Mouse (Mus musculus): ENCODE results near the gene Usp31.

The Usp31 gene

DNA sequence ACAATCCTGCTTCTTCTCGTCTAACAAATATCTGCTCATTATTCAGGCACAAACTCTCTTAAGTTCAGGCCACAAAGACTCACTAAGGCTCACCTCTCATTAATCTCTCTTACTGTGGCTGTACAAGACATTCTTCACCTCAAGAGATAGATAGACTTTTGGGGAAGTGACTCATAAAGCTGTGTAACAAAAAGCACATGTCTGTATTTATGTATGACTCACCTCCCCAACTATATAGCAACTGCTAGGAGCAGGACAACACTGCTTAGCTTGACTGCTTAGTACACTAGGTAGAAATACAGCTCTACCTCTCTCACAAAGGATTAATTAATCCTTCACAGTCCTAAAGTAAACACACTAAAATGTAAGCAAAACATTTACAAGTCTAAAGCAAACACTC is 46.3 kb downstream of the Usp31 start:
- in situ Hi-C loops (cut with MboI) = no loop called here

DNA sequence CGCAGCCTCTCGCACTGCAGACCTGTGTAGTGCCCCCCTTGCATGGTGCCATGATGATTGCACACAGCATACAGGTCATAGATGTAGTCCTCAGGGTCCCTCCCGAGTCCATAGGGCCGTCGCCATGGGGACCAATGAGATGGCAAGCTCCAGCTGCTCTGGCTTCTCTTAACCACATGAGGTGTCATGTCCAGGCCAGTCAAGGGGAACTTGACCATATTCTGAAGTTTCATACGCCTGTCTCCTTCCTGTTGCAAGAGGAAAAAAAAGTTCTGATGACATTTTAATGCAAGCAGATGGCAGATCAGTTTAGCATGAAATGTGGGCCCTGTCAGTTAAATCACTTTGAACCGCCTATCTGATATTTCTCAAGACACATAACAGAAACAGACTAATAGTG is 48.2 kb downstream of the Usp31 start:
- in situ Hi-C loops (cut with MboI) = no loop called here

DNA sequence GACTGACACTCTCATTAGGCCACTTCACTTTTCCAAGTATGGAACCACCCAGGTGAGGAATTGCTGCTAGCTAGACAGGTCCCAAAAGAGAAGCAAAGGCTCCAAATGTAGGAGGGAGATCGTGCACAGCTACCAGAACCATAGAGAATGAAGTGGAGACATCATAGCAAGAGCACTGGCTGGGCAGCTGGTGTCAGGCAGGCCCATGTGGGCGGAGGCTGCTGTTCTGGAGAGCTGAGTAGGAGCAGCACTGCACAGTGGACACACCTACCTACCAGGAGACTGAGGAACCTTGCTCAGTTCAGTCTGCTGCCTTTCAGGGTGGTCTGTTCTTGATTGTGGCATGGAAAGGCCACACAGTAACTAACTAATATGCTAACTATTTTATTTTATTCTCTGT is 52.4 kb downstream of the Usp31 start:
- in situ Hi-C loops (cut with MboI) = no loop called here

DNA sequence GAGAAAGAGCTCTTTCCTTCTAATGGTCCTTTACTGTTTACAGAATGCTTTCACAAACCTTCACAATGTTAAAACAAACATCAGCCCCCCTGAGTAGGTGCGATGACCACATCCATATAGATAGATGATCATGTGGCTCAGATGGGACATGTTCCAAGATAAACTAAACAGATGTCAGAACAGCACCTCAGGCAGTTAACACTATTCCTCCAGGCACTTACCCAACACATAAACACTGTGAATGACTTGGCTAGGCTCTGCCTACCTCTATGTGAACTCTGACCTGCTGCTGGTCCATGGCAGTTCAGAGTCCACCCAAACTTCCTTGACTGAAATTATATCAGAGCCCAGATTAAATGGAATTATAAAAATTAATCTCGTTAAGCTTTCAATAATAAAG is 54.4 kb downstream of the Usp31 start:
- in situ Hi-C loops (cut with MboI) = no loop called here

DNA sequence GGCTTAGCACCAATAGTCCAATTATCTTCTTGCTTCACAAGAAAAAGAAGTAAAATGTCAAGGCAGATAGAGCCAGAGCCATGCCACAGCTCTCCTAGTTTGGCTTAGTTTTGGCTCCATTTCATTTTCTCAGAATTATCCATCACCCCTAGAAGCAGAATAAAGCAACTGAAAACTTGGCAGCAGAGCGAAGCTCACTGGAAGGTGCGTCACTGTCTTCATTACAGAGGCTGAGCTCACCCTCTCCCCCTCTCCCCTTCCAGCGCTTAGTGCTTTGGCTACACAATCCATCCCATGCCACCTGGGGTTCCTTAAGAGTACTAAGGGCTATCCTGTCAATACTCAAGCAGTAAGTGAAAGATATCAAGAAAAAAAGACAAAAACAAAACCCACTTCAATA is 56.3 kb downstream of the Usp31 start:
- in situ Hi-C loops (cut with MboI) = no loop called here

DNA sequence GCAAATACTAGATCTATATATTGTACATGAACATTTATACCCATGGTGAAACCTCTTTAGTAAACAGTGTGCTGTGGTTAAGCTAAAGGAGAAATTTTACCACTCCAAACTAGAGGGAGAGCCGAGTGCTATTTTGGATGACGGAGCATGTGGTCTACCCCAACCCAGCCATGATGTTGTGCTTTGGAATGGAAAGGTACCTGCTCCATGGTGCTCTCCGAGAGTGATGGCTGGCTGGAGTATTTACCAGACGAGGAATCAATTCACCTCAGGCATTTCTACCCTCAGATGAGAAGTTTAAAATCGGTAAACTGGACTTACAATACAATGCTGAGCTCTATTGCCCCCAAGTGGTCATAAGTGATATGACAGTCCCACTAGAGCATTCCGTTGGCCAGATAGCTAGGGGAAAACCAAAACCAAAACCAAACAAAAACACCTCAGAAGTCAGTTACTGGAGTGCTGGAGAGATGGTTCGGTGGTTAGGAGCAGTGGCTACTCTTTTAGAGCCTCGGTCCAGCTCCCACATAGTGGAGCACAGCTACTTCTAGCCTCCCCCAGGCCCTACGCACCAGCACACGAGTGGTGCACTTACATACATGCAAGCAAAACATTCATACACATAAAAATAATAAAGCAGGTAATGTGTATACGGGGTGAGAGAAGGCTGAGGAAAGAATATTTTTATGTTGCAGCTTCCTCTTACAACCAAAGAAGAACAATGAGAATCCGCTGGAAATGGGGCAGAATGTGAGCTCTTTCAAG is 65.9 kb downstream of the Usp31 start:
- in situ Hi-C loops (cut with MboI) = no loop called here

DNA sequence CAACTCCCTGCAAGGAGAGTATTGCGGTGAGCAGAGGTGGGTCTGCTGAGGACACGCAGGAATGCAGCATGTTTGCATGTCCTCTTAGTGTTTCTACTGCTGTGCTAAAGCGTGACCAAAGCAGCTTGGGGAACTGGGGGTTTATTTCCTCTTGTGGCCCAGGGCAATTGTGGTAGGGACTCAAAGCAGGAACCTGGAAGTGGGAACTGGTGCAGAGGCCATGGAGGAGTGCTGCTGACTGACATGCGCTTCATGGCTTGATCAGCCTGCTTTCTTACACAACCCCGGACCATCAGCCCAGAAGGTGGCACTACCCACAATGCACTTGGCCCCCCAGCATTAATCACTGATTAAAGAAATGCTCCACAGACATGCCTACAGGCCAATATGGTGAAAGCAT is 70.3 kb downstream of the Usp31 start:
- in situ Hi-C loops (cut with MboI) = no loop called here

DNA sequence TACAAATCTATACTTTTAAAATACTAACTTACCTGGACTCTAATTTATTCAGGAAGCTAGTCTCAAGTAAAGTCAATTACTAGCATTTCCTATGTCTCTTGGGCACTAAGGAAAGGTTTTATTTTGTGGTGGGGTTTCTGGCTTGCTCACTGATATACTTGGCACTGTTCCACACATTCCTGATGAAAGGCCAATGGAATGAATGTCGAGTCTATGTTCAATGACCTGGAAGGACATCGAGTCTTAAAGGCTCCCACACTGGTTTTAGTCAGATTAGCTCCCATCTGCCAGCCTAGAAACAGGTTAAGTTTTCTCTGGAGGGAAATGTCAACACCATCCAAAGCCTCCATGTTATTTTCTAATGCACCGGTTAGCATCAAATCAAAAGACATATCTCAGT is 72.8 kb downstream of the Usp31 start:
- in situ Hi-C loops (cut with MboI) = no loop called here

DNA sequence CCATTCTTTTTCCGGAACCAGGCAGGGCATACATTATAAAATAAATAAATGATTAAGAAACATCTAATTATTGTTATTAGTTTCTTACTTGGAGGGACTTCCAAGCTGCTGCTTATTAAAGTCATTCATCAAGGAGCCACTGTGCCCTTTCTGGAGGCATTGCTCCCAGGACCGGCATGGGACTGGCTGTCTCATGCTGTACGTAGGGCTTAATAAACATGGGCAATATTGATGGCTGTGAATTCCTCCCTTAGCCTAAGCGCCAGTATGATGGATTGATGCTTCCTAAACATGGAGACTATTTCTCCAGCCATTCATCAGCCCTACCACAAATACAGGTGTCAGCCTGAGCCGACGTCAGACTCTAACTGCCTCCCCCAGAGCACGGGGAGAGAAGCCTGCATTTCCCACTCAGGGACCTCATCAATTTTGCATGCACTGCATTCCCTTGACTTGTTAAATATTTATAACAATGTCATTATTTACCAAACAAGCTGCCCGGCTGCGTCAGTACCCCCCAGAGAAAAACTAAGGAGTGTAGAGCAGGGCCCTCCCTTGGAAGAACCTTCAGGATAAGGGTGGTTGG is 84.1 kb downstream of the Usp31 start:
- in situ Hi-C loops (cut with MboI) = no loop called here

DNA sequence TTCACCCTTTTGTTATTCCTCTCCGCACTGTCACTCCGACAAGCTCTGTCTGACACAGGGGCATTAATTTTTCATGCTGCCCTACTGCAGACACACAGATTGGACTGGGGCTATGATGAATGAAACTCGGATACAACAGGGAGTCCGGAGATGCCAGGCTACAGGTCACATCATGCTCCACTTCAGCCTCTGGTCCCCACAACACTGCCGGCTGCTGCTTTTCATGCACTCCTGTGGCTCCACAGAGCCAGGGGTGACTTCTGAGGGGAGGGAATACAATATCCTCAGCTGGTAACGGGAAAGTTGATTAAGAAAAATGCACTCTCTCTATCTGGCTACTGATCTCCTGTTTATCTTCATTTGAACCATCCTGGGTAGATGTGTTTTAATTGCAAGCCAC is 84.6 kb downstream of the Usp31 start:
- in situ Hi-C loops (cut with MboI) = no loop called here

DNA sequence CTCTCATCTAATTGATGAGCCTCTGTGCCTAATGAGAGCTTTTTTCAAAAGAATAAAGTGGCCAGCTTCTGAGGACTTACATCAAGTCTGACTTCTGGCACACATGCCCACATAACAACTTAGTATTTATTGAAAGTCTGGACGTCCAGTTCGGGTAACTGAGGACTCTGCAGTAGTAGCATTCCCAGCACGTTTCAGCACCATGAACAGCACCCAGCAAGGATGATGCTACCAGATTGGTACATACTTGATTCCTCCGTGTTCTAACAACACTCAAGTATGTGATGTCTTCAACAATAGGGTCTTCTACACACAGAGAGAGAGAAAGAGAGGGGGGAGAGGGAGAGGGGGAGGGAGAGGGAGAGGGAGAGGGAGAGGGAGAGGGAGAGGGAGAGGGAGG is 105.4 kb downstream of the Usp31 start:
- in situ Hi-C loops (cut with MboI) = no loop called here

DNA sequence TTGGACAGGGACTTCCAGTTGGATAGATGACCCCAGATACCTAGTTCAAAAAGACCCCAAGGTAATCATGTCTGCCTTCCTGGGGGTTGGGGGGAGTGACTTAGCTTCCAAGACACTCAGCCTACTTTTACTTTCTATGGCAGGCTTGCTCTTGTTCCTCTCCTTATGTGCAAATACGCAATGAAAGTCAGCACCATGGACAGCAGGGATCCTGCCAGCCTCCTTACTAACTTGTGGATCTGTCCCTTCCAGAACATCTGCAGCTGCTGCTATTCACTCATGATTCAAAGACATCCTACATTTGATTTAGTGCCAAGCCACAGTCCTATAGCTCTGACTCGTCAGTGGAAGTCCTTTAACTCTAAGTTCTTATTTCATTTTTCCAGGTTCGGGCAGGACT is 110.7 kb downstream of the Usp31 start:
- in situ Hi-C loops (cut with MboI) = no loop called here

DNA sequence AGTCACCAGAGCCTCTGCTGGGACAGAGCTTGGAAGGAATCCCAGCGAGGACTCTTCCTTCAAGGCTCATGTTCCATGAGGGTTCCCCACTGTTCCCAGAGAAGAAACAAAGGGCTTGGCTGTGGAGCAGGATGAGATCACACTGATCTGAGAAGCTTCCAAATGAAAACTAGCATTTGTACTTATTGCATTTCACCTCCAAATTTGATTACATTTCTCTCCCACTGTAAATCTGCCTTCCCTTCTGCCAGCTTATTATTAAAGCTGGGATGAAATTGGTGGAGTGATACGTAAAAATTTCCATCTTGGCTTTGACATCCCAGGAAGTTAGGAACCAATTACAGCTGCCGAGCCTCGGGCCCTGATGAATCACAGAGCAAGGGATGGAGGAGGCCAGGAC is 111.6 kb downstream of the Usp31 start:
- in situ Hi-C loops (cut with MboI) = no loop called here

DNA sequence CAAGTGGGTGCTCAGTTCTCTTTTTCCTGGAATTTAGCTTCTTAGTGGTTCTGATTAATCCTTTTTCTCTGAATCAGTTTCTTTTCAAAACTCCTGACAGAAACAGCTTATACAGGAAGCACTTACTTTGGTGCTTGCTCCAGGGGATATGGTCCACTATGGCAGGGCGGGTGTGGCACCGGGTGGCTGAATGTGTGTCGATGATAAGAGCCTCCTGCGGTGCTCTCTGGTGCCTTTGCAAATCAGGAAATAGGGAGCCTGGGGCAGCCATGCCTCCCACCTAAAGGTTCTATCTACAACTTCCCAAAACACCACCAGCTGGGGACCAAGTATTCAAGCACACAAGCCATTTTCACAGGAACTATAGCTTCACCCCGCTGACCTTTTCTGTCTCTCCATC is 112.0 kb downstream of the Usp31 start:
- in situ Hi-C loops (cut with MboI) = no loop called here

DNA sequence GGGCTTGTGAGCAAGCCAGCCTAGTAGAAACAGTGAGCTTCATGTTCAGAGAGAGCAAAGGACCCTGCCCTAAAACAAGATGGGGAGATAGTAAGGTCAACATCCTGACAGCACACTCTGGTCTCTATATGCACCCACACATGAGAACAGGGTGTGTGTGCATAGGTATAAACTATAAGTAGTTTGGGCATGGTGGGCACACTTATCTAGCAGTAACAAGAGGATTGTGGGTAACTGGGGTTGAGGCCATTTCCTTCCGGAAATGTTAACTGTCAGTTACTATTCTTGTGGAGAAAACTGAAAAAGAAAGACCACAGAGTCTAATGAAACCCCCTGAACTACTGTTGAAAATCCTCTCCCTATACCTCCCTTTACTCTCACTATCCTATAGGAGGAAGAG is 112.4 kb downstream of the Usp31 start:
- in situ Hi-C loops (cut with MboI) = no loop called here
